Mouse (Mus musculus) ES-Bruce4 (cell line): Measurements from ENCODE around the gene Gm4491. TPM values are rescaled to one million over a fixed set of nuclear protein-coding genes. Genes with fewer than 3 reads are reported as not detected.
"Not testable (repeated sequence)": the region's sequence is repeated elsewhere in the genome, so short reads cannot be mapped to it uniquely, and the experiment has no call there.

ENCODE experiments used
- H3K27ac ChIP-seq: 2 replicates; pipeline ENCODE4 v1.5.1; 2012; ENCODE audit warnings: low read length, inconsistent platforms; ENCODE audit not compliant: insufficient read depth
- H3K27me3 ChIP-seq: 2 replicates; pipeline ENCODE4 v1.6.1; 2012; ENCODE audit warnings: mild to moderate bottlenecking, low read length, inconsistent platforms; ENCODE audit not compliant: control insufficient read depth, poor library complexity, insufficient read depth, severe bottlenecking
- H3K36me3 ChIP-seq: 2 replicates; pipeline ENCODE4 v1.6.1; 2012; ENCODE audit warnings: inconsistent platforms, mild to moderate bottlenecking, low read length, moderate library complexity; ENCODE audit not compliant: control insufficient read depth, poor library complexity, insufficient read depth, severe bottlenecking
- H3K4me1 ChIP-seq: one replicate; pipeline ENCODE4 v1.8.1; 2011; ENCODE audit warnings: low read length; ENCODE audit not compliant: control insufficient read depth, insufficient read depth
- H3K4me3 ChIP-seq: 2 replicates; pipeline ENCODE4 v1.5.1; 2011; ENCODE audit warnings: low read depth, mild to moderate bottlenecking, low read length
- H3K9ac ChIP-seq: 2 replicates; pipeline ENCODE4 v1.6.1; 2012; ENCODE audit warnings: low read depth, mild to moderate bottlenecking, inconsistent platforms; ENCODE audit not compliant: poor library complexity, severe bottlenecking
- H3K9me3 ChIP-seq: replicated peaks from 2 replicates; pipeline ENCODE4 v1.6.1; 2012; ENCODE audit warnings: mild to moderate bottlenecking, low read length, inconsistent platforms; ENCODE audit not compliant: control insufficient read depth, poor library complexity, insufficient read depth, severe bottlenecking
- CTCF ChIP-seq: IDR thresholded peaks from one replicate; pipeline ENCODE4 v1.8.1; 2011; ENCODE audit warnings: low read depth, low read length
- EP300 ChIP-seq: IDR thresholded peaks from 2 replicates; pipeline ENCODE4 v1.6.1; 2011; ENCODE audit warnings: low read depth, low read length; ENCODE audit not compliant: insufficient read depth
- POLR2A ChIP-seq: IDR thresholded peaks from one replicate; pipeline ENCODE4 v1.8.1; 2011; ENCODE audit warnings: low read length; ENCODE audit not compliant: insufficient read depth
- polyA plus RNA-seq: library from polyadenylated mRNA; stranded (reverse); fragments of >200 nt; gene quantifications from 2 replicates; pipeline ENCODE4 v1.2.4, GENCODE M21; 2011; ENCODE audit warnings: low read depth; ENCODE audit not compliant: missing spikeins, insufficient read depth, insufficient read length

Gm4491 gene
- polyA plus RNA-seq, 1 experiment: not detected

DNA sequence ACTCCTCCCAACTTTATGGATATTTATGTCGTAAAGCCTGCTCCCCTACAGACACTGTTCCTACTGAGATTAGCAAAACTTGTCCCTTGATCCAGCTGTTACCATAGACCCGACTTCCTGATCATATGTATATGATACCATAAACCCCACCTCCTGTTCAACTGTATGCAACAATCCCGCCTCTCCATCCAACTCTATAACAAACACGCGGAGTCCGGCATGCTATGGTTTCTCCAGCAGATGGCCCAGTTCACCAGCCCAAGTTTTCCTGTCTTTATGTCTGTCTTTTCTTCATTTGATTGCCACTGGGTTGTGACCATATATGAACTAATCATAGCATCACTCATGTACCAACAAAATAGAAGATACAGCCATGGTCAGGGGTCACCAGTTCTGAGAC, 40.1 kb downstream of the Gm4491 start:
- TF ChIP-seq EP300 (no peak), CTCF (no peak), POLR2A (no peak)
- H3K27me3 ChIP-seq: no peaks in the 10 kb centered on the region
- H3K36me3 ChIP-seq: no peaks in the 10 kb centered on the region
- H3K9ac ChIP-seq: no peak overlapping the region
- no peaks in the 10 kb centered on the region for H3K4me1 ChIP-seq
- no peak overlapping the region for H3K27ac ChIP-seq
- no peak overlapping the region for H3K4me3 ChIP-seq
- no peaks in the 10 kb centered on the region for H3K9me3 ChIP-seq

DNA sequence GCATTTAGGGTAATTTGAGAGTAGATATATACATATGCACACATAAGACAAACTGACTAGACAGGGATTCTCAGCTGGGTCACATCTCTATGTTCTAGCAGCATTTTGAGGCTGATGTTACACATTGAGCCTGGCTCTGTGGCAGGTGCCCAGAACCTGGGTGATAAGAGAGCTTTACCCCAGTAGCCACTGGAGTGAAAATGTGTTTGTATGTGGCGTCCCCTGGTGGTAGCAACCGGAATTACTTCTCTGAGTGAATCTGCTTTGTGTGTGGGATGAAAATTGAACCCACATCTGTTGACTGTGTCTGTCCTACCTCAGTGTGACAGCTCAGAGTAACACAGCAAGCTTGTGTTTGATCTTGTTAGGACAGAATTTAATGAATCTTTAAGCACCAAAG, 45.8 kb downstream of the Gm4491 start:
- H3K4me3 ChIP-seq: not testable (repeated sequence)

DNA sequence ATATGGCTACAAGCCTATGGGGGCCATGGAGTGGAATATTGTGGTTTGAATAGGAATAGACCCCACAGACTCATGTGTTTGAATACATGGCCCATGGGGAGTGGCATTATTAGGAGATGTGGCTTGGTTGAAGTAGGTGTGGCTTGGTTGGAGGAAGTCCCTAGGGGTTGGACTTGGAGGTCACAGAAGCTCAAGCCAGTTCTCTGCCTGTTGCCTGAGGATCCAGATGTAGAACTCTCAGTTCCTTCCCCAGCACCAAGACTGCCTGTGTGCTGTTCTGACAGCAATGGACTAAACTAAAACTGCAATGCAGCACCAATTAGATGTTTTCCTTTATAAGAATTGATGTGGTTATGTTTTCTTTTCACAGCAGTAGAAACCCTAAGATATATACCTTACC, 49.6 kb downstream of the Gm4491 start:
- H3K9ac ChIP-seq: no peak overlapping the region
- H3K4me1 ChIP-seq: no peaks in the 10 kb centered on the region
- H3K4me3 ChIP-seq: no peak overlapping the region
- no peaks in the 10 kb centered on the region; the same call in 1 of the 2 replicates for H3K27me3 ChIP-seq
- H3K9me3 ChIP-seq: no peaks in the 10 kb centered on the region
- no peaks in the 10 kb centered on the region for H3K36me3 ChIP-seq
- TF ChIP-seq POLR2A: no peak
- TF ChIP-seq CTCF: no peak
- H3K27ac ChIP-seq: no peak overlapping the region

More for the DNA sequence above, 45.8 kb downstream of the Gm4491 start:
- H3K27me3 ChIP-seq, H3K27ac ChIP-seq, H3K9ac ChIP-seq, H3K36me3 ChIP-seq, H3K4me1 ChIP-seq, H3K9me3 ChIP-seq: not testable (repeated sequence)
- peak; percentile 31 for TF ChIP-seq CTCF

Other genes with a start within 250 kb of the Gm4491 start
- gene Zmym2, start 229.2 kb downstream of the Gm4491 start, polyA plus RNA-seq: 141 and 147 TPM in 2 replicates
- gene Gja3, start 57.8 kb downstream of the Gm4491 start, polyA plus RNA-seq: 0.21 and 0.24 TPM in 2 replicates
- gene Gjb2, start 11.2 kb downstream of the Gm4491 start, polyA plus RNA-seq: 4.5 and 5.4 TPM in 2 replicates
- not detected in 2 replicates for gene Gjb6, start 17.7 kb upstream of the Gm4491 start, polyA plus RNA-seq